Mouse (Mus musculus) Patski (cell line): ENCODE data around the gene Prss36. TPM values are rescaled to one million over a fixed set of nuclear protein-coding genes. Genes with fewer than 3 reads are reported as not detected.
A peak's percentile ranks its signal among the peaks of the same experiment; 100 is the strongest.
"Not testable (repeated sequence)": the region's sequence is repeated elsewhere in the genome, so short reads cannot be mapped to it uniquely, and the experiment has no call there.

Experiments
- ATAC-seq: fragments of 100-300 bp; one replicate; pipeline ENCODE4 v1.8.0; 2021
- CTCF ChIA-PET: fragments of 350-600 bp; sonication (Branson Sonifier 250); formaldehyde crosslinking; loops from one replicate; lab custom pipeline; 2022; ENCODE audit warnings: inconsistent platforms; lab: Charles Lee
- POLR2A ChIA-PET: fragments of 350-600 bp; sonication (Branson Sonifier 250); formaldehyde crosslinking; loops from one replicate; lab custom pipeline; 2022; ENCODE audit warnings: antibody characterized with exemption, inconsistent platforms; lab: Charles Lee
- DNase-seq: peaks from one replicate; pipeline ENCODE4 v3.0.0-alpha.2; 2011; ENCODE audit warnings: low read depth, low spot score
- H3K27me3 ChIP-seq: fragments of 371-371 bp; one replicate; pipeline ENCODE4 v1.5.1; 2021
- CTCF ChIP-seq: fragments of 100-300 bp; IDR thresholded peaks from one replicate; pipeline ENCODE4 v1.5.1; 2021
- in situ Hi-C: fragments of 300-500 bp; cut with MboI; formaldehyde crosslinking; loops from 3 replicates; pipeline ENCODE4 v1.11.1; 2018; ENCODE audit warnings: low pct_unique_long_range_greater_than_20kb, mixed read lengths
- polyA plus RNA-seq: library from polyadenylated mRNA; unstranded; gene quantifications from one replicate; pipeline ENCODE4 v1.2.3, GENCODE M21; 2021

Gene Prss36
- polyA plus RNA-seq, 1 experiment from 2014 or later, result 6.8 TPM

DNA sequence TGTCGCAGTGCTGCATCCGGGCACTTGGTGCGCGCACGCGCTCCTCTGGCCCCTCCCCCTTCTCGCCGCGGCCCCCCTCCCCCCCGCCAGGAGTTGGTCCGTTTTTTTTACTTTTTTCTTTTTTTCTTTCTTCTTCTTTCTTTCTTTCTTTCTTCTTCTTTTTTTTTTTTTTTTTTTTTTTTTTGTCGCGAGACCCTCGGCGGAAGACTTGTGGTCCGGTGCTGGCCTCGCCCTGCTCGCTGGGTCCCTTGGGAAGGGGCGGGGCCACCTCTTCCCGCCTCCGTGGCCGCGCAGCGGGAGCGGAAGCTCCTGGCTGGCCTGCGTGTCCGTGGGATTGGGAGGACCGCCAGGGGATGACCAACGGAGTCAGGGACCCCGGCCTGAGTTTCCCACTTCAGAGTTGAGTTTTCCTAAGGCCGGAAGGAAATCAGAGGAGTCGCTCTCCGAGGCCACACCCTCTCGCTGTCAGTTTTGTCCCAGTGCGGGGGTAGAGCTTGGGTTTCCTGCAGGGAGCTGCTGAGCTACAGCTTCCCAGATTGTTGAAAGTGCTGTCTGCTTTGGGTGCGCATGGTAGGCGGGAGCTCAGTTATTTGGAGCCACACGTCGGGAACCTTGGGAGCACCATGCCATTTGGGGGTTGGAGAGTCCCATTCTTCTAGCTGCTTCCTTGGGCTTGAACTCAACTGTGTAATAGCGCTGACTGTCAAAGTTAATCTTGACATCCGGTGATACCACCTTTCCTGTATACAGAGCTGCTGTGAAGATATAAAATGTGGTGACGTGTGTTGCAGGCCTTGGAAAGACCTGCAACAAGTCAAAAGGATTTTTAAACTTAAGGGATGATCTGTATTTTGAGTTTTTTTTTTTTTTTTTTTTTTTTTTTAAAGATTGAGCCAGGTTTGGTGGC is 21.6 kb upstream of the Prss36 start:
- H3K27me3 ChIP-seq, result no peaks in the 10 kb centered on the region
- in situ Hi-C loops, result no loop called here
- ChIA-PET CTCF (interaction anchor here (0.6 to 1.2 kb wide), 2 partner anchors 24 to 33 kb away, joined by 3 to 4 read pairs; no protein-coding TSS in a partner anchor), POLR2A (interaction anchor here (0.8 to 1.5 kb wide), 4 partner anchors 11 to 167 kb away, joined by 3 to 4 read pairs (median 4); no protein-coding TSS in a partner anchor)
- ATAC-seq (no peak), DNase-seq (no peak)
- no peak for TF ChIP-seq CTCF

DNA sequence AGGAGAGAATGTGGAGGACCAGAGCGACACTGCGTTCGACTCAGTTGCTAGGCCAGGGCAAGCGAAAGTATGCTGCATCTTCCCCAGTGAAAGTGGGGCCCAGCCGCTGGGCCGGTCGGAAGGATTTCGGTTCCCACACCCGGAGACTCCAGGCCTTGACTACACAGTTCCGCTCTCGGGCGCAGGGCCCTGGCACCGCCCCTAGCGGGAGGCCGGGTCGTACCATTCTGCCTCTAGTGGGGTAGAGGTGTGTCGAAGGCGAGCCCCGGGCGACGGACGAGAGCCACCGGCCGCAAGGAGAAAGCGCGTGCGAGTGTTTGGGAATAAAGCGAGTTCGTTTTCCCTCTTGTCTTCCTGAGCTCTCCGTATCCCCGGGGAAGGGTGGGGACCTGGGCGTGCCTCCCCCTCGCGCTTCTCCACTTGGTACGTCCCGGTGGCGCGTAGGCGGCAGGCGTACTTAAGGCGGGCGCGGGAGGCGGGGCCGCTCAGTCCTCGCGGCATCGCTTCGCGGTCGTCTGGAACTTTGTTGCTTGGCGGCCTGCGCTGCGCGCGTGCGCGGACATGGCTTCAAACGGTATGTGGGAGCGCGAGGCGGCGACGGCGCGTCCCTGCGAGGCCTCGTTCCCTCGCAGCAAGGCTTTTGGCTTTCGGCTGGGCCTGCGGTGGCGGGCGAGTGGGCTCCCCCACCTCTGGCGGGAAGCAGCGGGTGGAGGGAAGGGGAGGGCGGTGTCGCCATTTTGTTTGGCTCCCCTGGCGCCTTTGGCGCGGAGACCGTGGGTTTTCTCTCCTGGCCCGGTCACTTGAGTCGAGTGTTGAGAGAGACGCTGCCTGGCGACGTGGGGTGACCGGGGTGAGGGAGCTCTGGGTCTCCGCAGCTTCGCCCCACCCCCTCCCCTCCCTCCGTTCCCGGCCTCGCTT is 20.7 kb upstream of the Prss36 start, which contains the start of gene Fus:
Gene Fus (plus strand): TSS at position 454 of the 918 bp plus-strand sequence.
- DNase-seq (peak; percentile 66), ATAC-seq (peak; percentile 83)
- CTCF ChIA-PET, result interaction anchor here (0.7 to 1.3 kb wide), 3 partner anchors 14 to 32 kb away, joined by 3 to 4 read pairs (median 4); no protein-coding TSS in a partner anchor
- no peaks in the 10 kb centered on the region for H3K27me3 ChIP-seq
- in situ Hi-C loops, result no loop called here
- no peak for TF ChIP-seq CTCF
- POLR2A ChIA-PET, result interaction anchor here (0.8 to 1.5 kb wide), 9 partner anchors 9 to 124 kb away, joined by 3 to 8 read pairs (median 3); no protein-coding TSS in a partner anchor

DNA sequence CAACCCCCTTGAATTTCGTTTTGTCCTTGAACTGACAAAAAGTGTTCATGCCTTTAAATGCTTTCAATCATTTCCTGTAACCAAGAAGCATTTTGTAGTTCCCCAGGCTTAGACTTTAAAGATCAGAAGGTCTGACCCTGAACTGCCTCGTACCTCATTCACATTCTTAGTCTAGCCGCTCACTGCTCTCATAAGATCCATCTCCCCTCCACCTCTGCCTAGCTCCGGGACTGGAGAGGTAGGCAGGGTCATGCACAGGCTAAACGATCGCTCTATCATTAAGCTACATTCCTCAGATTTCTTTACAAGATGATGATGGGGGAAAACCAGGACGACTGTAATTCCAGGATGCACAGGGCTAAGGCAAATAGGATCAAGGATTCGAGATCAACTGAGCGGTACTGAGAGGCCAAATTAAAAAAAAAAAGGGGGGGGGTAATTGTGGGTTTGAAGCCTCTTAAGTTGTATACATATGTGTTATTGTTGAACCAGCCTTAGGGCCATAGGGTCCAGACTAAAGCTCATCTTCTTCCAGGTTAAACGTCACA is 19.9 kb upstream of the Prss36 start:
- ATAC-seq (no peak), DNase-seq (peak; percentile 10)
- in situ Hi-C loops, result no loop called here
- no peak for TF ChIP-seq CTCF
- POLR2A ChIA-PET, result interaction anchor here (0.6 to 1.5 kb wide), 9 partner anchors 8 to 310 kb away, joined by 3 to 8 read pairs (median 3); no protein-coding TSS in a partner anchor
- CTCF ChIA-PET, result interaction anchor here (0.7 to 1.3 kb wide), 3 partner anchors 14 to 50 kb away, joined by 3 to 4 read pairs (median 3); no protein-coding TSS in a partner anchor
- no peaks in the 10 kb centered on the region for H3K27me3 ChIP-seq

DNA sequence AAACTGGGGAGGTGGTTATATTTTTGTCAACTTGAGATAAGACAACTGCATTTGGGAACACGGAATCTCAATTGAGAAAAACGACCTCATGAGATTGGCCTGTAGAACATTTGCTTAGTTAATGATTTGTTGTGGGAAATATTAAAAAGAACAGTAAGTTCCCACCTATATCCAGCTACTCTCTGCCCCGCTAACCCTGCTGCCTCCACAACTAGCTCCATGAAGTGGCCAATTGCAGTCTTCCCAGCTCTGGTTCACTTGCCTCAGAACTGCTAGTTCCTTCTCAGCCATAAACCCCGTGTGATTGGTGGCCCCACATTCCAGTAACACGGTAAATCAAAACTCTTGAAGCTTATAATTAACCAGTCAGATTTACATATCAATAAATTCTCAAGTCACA is 12.8 kb upstream of the Prss36 start:
- H3K27me3 ChIP-seq, result no peaks in the 10 kb centered on the region
- ChIA-PET POLR2A (interaction anchor here (0.5 kb wide), 1 partner anchor 109 kb away, joined by 5 read pairs; no protein-coding TSS in a partner anchor), CTCF (no interaction called here)
- ATAC-seq, result no peak
- TF ChIP-seq CTCF, result no peak
- in situ Hi-C loops, result no loop called here
- no peak for DNase-seq

DNA sequence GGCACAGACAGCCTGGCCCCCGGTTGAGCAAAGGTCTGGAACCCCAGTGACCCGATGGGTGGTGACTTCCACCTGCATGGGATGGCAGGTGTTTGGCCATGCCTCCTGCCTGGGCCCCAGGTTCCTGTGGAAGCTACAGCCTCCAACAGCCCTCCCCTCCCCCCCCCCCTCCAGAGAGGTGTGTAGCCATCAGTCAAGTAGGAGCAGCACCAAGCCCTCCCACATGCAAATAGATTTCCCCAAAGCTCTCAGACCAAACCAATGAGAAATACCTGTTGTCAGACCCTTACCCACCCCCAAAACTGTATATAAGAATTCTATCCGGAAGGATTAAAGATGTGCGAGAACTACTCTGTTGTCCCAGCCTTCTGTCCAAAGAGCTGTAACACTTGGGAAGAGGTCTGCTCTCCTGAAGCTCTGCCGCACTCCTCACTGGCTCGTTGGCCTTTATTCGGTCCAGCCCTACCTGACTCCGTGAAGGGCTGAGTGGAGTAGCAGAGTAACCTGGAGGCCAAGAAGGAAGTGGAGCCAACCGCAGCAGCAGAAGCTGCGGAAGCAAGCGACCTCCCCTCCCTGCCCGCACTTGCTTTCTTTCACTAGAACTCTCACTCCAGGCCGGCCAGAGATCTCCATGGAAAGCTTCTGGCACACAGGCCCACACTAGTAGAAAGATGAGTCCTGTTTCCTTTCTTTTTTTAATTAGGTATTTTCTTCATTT is 6.5 kb upstream of the Prss36 start:
- ChIA-PET CTCF (no interaction called here), POLR2A (no interaction called here)
- TF ChIP-seq CTCF, result no peak
- in situ Hi-C loops, result no loop called here
- no peaks in the 10 kb centered on the region for H3K27me3 ChIP-seq
- ATAC-seq (no peak), DNase-seq (no peak)

DNA sequence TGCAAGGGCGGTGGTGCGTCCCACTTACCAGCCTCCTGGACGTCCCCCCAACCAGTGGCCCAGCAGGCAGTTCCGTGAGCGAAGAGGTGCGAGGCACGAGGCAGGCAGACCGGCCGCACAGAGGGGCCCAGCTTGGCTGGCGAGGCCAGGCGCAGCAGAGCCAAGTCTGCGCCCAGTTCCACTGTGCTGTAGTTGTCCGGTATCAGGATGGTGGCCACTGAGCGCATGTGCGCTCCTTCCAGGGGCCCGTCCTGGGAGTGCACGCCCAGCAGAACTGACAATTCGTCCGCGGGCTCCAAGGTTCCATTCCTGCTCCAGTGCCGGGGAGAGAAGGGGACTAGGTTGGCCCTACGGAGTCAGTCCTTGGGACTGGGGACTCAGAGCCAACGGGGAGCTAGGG is 1.9 kb downstream of the Prss36 start:
- ATAC-seq (no peak), DNase-seq (no peak)
- in situ Hi-C loops, result no loop called here
- CTCF ChIA-PET, result interaction anchor here (1.1 kb wide), 1 partner anchor 27 kb away, joined by 3 read pairs; no protein-coding TSS in a partner anchor
- H3K27me3 ChIP-seq, result peaks cover 3% of the 10 kb centered on the region
- POLR2A ChIA-PET, result no interaction called here
- no peak for TF ChIP-seq CTCF

DNA sequence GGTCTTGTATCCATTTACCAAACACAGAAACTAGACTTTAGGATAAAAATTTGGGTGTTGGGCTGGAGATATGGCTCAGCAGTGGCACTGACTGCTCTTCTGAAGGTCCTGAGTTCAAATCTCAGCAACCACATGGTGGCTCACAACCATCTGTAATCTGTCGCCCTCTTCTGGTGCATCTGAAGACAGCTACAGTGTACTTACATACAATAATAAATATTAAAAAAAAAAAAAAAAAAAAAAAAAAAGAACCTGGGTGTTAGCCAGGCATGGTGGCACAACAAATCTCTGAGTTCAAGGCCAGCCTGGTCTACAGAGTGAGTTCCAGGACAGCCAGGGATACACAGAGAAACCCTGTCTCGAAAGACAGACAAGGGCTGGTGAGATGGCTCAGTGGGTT is 4.4 kb downstream of the Prss36 start:
- in situ Hi-C loops, H3K27me3 ChIP-seq, ATAC-seq, DNase-seq: not testable (repeated sequence)
- POLR2A ChIA-PET, result interaction anchor here (0.6 kb wide), 1 partner anchor 126 kb away, joined by 3 read pairs; no protein-coding TSS in a partner anchor
- CTCF ChIA-PET, result interaction anchor here (1.2 kb wide), 1 partner anchor 9 kb away, joined by 4 read pairs; no protein-coding TSS in a partner anchor

DNA sequence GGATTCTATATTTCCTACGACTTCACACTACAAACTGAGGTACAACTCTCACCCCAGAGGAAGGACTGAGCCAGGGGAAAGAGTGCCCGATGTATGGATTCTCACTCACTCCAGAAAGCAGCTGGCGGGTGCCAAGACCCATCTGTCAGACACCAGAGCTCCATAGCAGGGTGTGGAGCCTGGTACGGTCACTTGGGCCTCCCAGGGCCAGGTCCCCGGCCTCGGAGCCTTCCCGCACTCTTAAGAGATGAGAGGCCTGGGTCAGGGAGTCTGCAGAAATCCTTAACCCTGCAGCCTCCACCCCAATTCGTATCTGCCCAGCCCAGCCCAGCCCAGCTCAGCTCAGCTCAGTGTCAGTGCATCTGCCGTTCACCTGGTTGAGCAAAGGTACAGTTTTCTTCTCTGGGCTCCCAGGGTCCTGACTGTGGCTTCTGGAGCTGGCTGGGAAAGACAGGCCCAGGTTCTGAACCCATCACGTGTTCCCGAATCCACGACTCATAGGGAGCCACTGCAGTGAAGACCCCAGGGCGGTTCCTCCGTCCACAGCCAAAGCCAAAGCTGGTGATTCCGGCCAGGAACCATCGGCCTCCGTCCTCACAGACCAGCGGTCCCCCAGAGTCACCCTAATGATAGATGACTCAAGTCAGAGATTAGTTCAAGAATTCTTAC is 10.2 kb downstream of the Prss36 start:
- no peaks in the 10 kb centered on the region for H3K27me3 ChIP-seq
- ATAC-seq (no peak), DNase-seq (no peak)
- in situ Hi-C loops, result loop anchor here (5.0 kb wide), 1 partner anchor 159 kb away; the partner anchor contains the start of gene Setd1a
- ChIA-PET POLR2A (interaction anchor here (0.6 to 6.3 kb wide), 4 partner anchors 19 to 128 kb away, joined by 3 to 21 read pairs (median 4); partner anchors contain the start of gene Kat8), CTCF (interaction anchor here (0.9 to 8.7 kb wide), 8 partner anchors 9 to 166 kb away, joined by 3 to 123 read pairs (median 3); partner anchors contain the start of gene Kat8)
- TF ChIP-seq CTCF, result no peak
